Mouse (Mus musculus) megakaryocyte, embryonic 14.5 days (primary cell): Measurements from ENCODE around the gene Cyb5d1.

Experiments
- FLI1 ChIP-seq: IDR thresholded peaks from 2 replicates; pipeline ENCODE4 v1.6.1; 2012; ENCODE audit warnings: low read length, inconsistent platforms, mixed read lengths
- GATA1 ChIP-seq: IDR thresholded peaks from 3 replicates; pipeline ENCODE4 v1.6.1; 2012; ENCODE audit warnings: mixed read lengths, low read length, inconsistent platforms, borderline replicate concordance

GRCm38 (mm10) chr11:69431829-69432639, 36.6 kb upstream of the Cyb5d1 start:
- no peak for TF ChIP-seq GATA1
- TF ChIP-seq FLI1, result no peak
